Mouse (Mus musculus): Measurements from ENCODE around the gene Tmem158.
A peak's percentile ranks its signal among the peaks of the same experiment; 100 is the strongest.

DNA sequence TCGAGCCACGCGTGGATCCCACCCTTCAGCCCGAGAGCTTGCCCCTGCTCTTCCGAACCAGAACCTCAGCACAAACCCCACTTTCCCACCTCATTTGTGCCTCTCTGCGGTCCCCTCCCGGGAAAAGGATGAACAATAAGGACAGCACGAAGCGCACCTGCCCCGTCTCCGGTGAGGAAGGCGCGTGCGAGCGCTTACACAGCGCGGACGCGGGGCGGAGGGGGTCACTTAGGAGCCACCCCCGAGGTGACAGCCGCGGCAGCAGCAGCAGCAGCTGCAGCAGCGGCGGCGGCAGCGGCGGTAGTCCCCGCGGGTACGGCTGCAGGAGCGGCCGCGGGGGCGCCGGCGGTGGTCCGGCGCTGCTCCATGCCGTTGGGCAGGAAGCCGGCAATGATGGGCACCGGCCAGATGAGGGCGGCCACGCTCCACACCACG, 1.1 kb downstream of the Tmem158 start:
- TF ChIP-seq POLR2A (IDR thresholded peaks at IDR 0.05; ENCODE audit: low read depth, low read length) (no peak), CTCF (conservative IDR thresholded peaks at IDR 0.05; ENCODE audit: insufficient read depth, insufficient read length, low read depth, low read length) (peak; percentile 86)
